Mouse (Mus musculus) limb, embryonic 13.5 days (tissue): ENCODE results near the gene Arl10. TPM values are rescaled to one million over a fixed set of nuclear protein-coding genes. Genes with fewer than 3 reads are reported as not detected.
"Not testable (repeated sequence)": the region's sequence is repeated elsewhere in the genome, so short reads cannot be mapped to it uniquely, and the experiment has no call there.

Experiments used
- ATAC-seq: fragments of 200-750 bp; cut with Nextera tagmentation; 2 replicates; pipeline ENCODE4 v1.8.0; 2017; ENCODE audit warnings: low read depth, moderate number of reproducible peaks, moderate TSS enrichment; ENCODE audit not compliant: low FRiP score
- H3K27ac ChIP-seq: fragments of 300-500 bp; sonication (generic); 2 replicates; pipeline ENCODE4 v1.5.1; 2015; ENCODE audit warnings: inconsistent platforms, mild to moderate bottlenecking, moderate library complexity
- H3K27me3 ChIP-seq: fragments of 300-500 bp; sonication (generic); 2 replicates; pipeline ENCODE4 v1.6.1; 2015; ENCODE audit warnings: mild to moderate bottlenecking, inconsistent platforms
- H3K36me3 ChIP-seq: fragments of 300-500 bp; sonication (generic); 2 replicates; pipeline ENCODE4 v1.6.1; 2015; ENCODE audit warnings: inconsistent platforms, mild to moderate bottlenecking, moderate library complexity
- H3K4me1 ChIP-seq: fragments of 300-500 bp; sonication (generic); 2 replicates; pipeline ENCODE4 v1.6.1; 2015; ENCODE audit warnings: inconsistent platforms
- H3K4me2 ChIP-seq: fragments of 300-500 bp; sonication (generic); replicated peaks from 2 replicates; pipeline ENCODE4 v1.6.1; 2015; ENCODE audit warnings: inconsistent platforms, mild to moderate bottlenecking, moderate library complexity
- H3K4me3 ChIP-seq: fragments of 300-500 bp; sonication (generic); 2 replicates; pipeline ENCODE4 v1.5.1; 2015; ENCODE audit warnings: moderate library complexity, mild to moderate bottlenecking, inconsistent platforms
- H3K9ac ChIP-seq: fragments of 300-500 bp; sonication (generic); 2 replicates; pipeline ENCODE4 v1.6.1; 2015; ENCODE audit warnings: mild to moderate bottlenecking, inconsistent platforms
- H3K9me3 ChIP-seq: fragments of 300-500 bp; sonication (generic); 2 replicates; pipeline ENCODE4 v1.6.1; 2016; ENCODE audit warnings: inconsistent platforms
- WGBS: fragments of 180-500 bp; shearing (Covaris S2); methylation state at CpG from one replicate; pipeline ENCODE4 v1.1.7; 2015; 5-methylcytosine and 5-hydroxymethylcytosine counted together
- polyA plus RNA-seq: library from polyadenylated mRNA; unstranded; fragments of >200 nt; fragmentation: Nextera tagmentation; extraction: Ambion mirVana; gene quantifications from 2 replicates; pipeline ENCODE4 v1.2.1, GENCODE M21; 2015

Gene Arl10
- polyA plus RNA-seq, 1 experiment from 2014 or later: 33.6 TPM

- H3K4me3 ChIP-seq: no peak overlapping the region
- 60% methylated on average over 5 of the region's 5 CpGs for WGBS
- no peak overlapping the region for H3K4me2 ChIP-seq
- no peaks in the 10 kb centered on the region for H3K9me3 ChIP-seq
- no peak overlapping the region for H3K27ac ChIP-seq
- no peak overlapping the region for H3K9ac ChIP-seq
- H3K4me1 ChIP-seq: peaks cover 42% of the 10 kb centered on the region
- peaks cover 10% of the 10 kb centered on the region; the same call in 1 of the 2 replicates for H3K27me3 ChIP-seq
- no peaks in the 10 kb centered on the region; the same call in 1 of the 2 replicates for H3K36me3 ChIP-seq
- no peak for ATAC-seq
Measured at GRCm38 (mm10) chr13:54607204-54607603, 32.4 kb downstream of the Arl10 start.

GRCm38 (mm10) chr13:54608002-54608401, 33.2 kb downstream of the Arl10 start:
- Histone ChIP-seq H3K27ac (no peak overlapping the region), H3K4me2 (no peak overlapping the region), H3K36me3 (no peaks in the 10 kb centered on the region; the same call in 1 of the 2 replicates), H3K9ac (no peak overlapping the region), H3K4me3 (no peak overlapping the region), H3K27me3 (peaks cover 10% of the 10 kb centered on the region; the same call in 1 of the 2 replicates), H3K4me1 (peaks cover 34% of the 10 kb centered on the region), H3K9me3 (no peaks in the 10 kb centered on the region)
- WGBS: 76% methylated on average over 3 of the region's 3 CpGs
- no peak for ATAC-seq

- Histone ChIP-seq H3K4me1 (peaks cover 27% of the 10 kb centered on the region), H3K4me2 (peak overlapping the region; percentile 14; the same call in 1 of the 2 replicates), H3K9ac (0 out of 2 replicates have a peak overlapping the region, but pooled peaks have one; percentile 43), H3K27me3 (peaks cover 10% of the 10 kb centered on the region; the same call in 1 of the 2 replicates), H3K36me3 (no peaks in the 10 kb centered on the region; the same call in 1 of the 2 replicates), H3K9me3 (no peaks in the 10 kb centered on the region), H3K27ac (no peak overlapping the region), H3K4me3 (no peak overlapping the region)
- ATAC-seq: no peak
- 19% methylated on average over 8 of the region's 8 CpGs for WGBS
Measured at GRCm38 (mm10) chr13:54608666-54609065, 33.9 kb downstream of the Arl10 start.

GRCm38 (mm10) chr13:54609301-54609700, 34.5 kb downstream of the Arl10 start:
- H3K4me2 ChIP-seq: peak overlapping the region; percentile 14; the same call in 1 of the 2 replicates
- 0 out of 2 replicates have a peak overlapping the region, but pooled peaks have one; percentile 39 for H3K9ac ChIP-seq
- H3K4me1 ChIP-seq: peaks cover 21% of the 10 kb centered on the region
- H3K27ac ChIP-seq: no peak overlapping the region
- peaks cover 10% of the 10 kb centered on the region; the same call in 1 of the 2 replicates for H3K27me3 ChIP-seq
- WGBS: 48% methylated on average over 1 of the region's 1 CpGs
- no peaks in the 10 kb centered on the region; the same call in 1 of the 2 replicates for H3K36me3 ChIP-seq
- H3K4me3 ChIP-seq: no peak overlapping the region
- no peaks in the 10 kb centered on the region for H3K9me3 ChIP-seq
- no peak for ATAC-seq

- ATAC-seq: no peak; the same call in 1 of the 2 replicates
- 9% methylated on average over 13 of the region's 13 CpGs for WGBS
- Histone ChIP-seq H3K4me2 (peak overlapping the region; percentile 94), H3K9ac (peak overlapping the region; percentile 81), H3K27me3 (peaks cover 10% of the 10 kb centered on the region; the same call in 1 of the 2 replicates), H3K9me3 (no peaks in the 10 kb centered on the region), H3K4me3 (peak overlapping the region; percentile 67), H3K4me1 (peaks cover 17% of the 10 kb centered on the region), H3K27ac (no peak overlapping the region; the same call in 1 of the 2 replicates), H3K36me3 (no peaks in the 10 kb centered on the region; the same call in 1 of the 2 replicates)
Measured at GRCm38 (mm10) chr13:54610613-54610971, 35.8 kb downstream of the Arl10 start.

DNA sequence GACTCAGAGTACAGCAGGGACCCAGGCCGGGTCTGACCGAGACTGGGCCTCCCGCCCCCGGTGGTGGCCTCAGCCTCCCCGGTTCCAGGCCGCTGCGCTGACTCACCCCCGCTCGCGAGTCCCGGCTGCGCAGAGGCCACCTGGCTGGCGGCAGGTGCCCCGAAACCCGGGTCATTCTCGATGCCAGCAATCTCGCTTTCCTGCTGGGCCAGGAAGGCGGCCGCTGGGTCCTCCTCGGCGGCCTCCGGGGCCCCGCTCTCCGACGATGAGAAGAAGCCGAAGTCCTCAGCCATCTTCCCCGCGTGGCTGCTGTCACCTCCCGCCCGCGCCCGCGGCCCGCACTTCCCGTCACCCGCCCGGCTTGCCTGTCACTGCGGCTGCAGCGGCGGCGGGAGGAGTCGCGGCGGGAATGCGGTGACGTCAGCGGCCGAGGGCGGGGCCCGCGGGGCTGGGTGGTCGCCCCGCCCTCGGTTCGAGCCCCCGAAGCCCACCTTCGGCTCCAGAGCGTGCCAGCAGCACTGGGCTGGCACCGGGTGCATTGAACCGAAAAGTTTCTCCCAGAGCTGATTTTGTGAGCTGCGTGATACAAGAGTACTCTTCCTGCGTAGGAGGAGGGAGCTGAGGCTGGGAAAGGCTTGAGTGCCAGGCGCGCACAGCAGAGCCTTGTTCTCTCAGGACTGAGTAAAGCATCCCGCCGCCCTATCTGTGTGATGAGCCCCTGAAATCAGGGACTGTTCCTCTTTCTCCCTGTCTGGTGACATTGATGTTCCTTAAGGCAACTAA, 36.3 kb downstream of the Arl10 start, which contains the start of gene Cltb:
Gene Cltb (minus strand): TSS at position 373 of the 783 bp plus-strand sequence.
- Histone ChIP-seq H3K4me2 (peak within 1 kb of the TSS; percentile 94), H3K4me3 (peak within 1 kb of the TSS; percentile 67), H3K27ac (no peak within 1 kb of the TSS; the same call in 1 of the 2 replicates), H3K9me3 (no peaks in the 10 kb centered on the region), H3K27me3 (peaks cover 10% of the 10 kb centered on the region; the same call in 1 of the 2 replicates), H3K9ac (peak within 1 kb of the TSS; percentile 81), H3K36me3 (no peaks in the 10 kb centered on the region), H3K4me1 (peaks cover 17% of the 10 kb centered on the region)
- peak; percentile 71; the same call in 1 of the 2 replicates for ATAC-seq
- 1% methylated on average over 55 of the region's 66 CpGs for WGBS

DNA sequence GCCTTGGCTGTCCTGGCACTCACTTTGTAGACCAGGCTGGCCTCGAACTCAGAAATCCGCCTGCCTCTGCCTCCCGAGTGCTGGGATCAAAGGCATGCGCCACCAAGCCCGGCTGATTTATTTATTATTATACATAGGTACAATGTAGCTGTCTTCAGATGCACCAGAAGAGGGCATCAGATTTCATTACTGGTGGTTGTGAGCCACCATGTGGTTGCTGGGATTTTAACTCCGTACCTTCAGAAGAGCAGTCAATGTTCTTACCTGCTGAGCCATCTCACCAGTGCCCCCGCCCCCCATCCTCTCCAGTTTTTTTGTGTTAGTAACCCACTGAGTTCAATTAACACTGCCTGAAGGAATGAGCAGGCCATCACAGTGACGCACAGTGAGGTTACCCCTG, 38.3 kb downstream of the Arl10 start:
- peaks cover 17% of the 10 kb centered on the region for H3K4me1 ChIP-seq
- not testable (repeated sequence) for H3K27ac ChIP-seq, ATAC-seq, H3K4me3 ChIP-seq, H3K27me3 ChIP-seq, H3K9ac ChIP-seq, H3K9me3 ChIP-seq, H3K36me3 ChIP-seq, H3K4me2 ChIP-seq
- WGBS: 88% methylated on average over 8 of the region's 8 CpGs

GRCm38 (mm10) chr13:54616307-54616706, 41.5 kb downstream of the Arl10 start:
- no peaks in the 10 kb centered on the region for H3K36me3 ChIP-seq
- no peak for ATAC-seq
- WGBS: 80% methylated on average over 8 of the region's 8 CpGs

DNA sequence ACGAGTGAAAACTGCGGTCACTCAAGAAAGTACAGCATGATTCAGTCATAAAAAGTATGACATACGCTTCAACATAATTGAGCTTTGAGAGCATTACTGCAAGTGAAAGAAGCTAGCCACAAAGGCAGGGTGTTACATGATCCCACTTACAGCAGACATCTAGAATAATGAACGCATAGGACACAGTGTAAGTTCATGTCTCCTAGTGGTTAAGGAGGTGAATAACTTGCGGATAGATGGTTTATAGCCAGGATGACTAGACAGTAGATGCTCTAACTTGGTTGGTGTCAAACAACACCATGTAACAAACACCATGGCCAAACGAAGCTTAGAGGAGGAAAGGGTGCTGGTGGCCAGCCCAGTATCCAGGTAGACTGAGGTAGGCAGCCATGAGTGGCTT, 42.2 kb downstream of the Arl10 start:
- Histone ChIP-seq H3K27me3 (no peaks in the 10 kb centered on the region), H3K27ac (no peak overlapping the region), H3K4me1 (no peaks in the 10 kb centered on the region), H3K9me3 (no peaks in the 10 kb centered on the region), H3K4me2 (no peak overlapping the region), H3K4me3 (no peak overlapping the region), H3K36me3 (no peaks in the 10 kb centered on the region), H3K9ac (no peak overlapping the region)
- 69% methylated on average over 6 of the region's 6 CpGs for WGBS
- no peak for ATAC-seq

More at GRCm38 (mm10) chr13:54616307-54616706, 41.5 kb downstream of the Arl10 start:
- Histone ChIP-seq H3K4me3 (no peak overlapping the region), H3K4me2 (no peak overlapping the region), H3K27ac (no peak overlapping the region), H3K9ac (no peak overlapping the region), H3K9me3 (no peaks in the 10 kb centered on the region), H3K27me3 (no peaks in the 10 kb centered on the region), H3K4me1 (0 out of 2 replicates have a peak, but pooled peaks cover 3% of the 10 kb centered on the region)

DNA sequence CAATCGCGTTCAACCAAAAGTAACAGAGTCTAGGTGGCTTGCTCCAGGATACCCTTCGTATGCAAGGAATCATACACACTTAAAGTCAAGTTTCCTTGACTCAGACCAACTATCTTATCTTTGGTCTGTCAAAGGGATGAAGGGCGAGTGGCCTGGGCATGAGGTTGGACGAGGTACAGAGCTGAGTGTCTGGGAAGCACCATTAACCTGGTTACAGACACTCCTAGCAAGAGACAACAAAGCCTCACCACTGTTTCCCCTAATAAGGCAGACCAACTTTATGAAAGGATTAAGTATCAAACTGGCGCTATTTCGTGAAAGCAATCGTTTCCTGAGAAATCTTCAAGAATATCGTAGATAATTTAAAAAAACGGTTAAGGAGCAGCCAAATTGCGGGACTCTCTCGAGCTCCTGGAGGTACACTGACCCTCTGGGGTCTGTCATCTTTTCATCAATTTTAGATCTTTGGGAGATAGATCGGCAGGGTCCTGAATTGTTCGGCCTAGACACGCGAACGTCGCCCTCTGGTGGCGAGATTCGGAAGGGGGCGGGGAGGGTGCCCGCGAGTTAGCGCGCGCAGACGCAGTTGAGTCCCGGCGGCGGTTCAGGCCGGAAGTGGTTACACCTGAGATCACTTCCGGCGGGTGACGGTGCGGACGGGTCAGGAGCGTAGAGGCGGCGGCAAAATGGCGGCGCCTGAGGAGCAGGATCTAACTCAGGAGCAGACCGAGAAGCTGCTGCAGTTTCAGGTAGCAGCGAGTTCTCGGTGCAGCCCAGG, 46.5 kb downstream of the Arl10 start, which contains the start of gene Faf2:
Gene Faf2 (plus strand): TSS at position 630 of the 778 bp plus-strand sequence.
- Histone ChIP-seq H3K27me3 (no peaks in the 10 kb centered on the region), H3K4me2 (peak within 1 kb of the TSS; percentile 81), H3K4me3 (peak within 1 kb of the TSS; percentile 95), H3K27ac (peak within 1 kb of the TSS; percentile 86), H3K9ac (peak within 1 kb of the TSS; percentile 96), H3K4me1 (peaks cover 13% of the 10 kb centered on the region), H3K36me3 (peaks cover 4% of the 10 kb centered on the region; the same call in 1 of the 2 replicates), H3K9me3 (no peaks in the 10 kb centered on the region)
- WGBS: 11% methylated on average over 44 of the region's 44 CpGs
- ATAC-seq: peak; percentile 97

DNA sequence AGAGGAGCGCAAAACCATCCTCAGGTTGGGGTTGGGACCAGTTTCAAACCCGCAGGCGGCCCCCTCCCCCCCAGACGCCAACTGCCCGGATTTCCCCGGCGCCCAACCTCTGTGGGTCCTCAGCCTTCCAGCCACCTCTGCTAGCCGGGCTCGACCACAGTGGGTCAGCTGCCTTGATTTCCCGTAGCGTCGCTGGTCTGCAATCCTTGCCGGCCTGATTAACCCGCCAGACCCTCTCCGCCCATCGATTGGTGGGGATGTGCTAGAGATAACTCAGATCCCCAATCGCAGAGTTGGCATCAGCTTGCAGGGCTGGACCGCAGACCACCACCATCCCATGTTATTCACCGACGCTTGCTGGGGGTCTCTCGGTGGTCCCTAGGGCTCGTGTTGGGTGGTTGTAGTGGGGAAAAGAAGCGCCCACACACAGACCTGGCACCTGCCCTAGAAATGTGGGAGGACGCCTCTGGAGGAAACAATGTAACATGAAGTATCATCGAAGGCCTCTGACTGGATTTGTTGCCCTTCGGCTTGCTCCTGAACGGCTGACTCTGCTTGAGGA, 47.2 kb downstream of the Arl10 start:
- H3K36me3 ChIP-seq: peaks cover 4% of the 10 kb centered on the region; the same call in 1 of the 2 replicates
- no peaks in the 10 kb centered on the region for H3K9me3 ChIP-seq
- H3K4me2 ChIP-seq: peak overlapping the region; percentile 81
- H3K27ac ChIP-seq: peak overlapping the region; percentile 86
- H3K4me1 ChIP-seq: peaks cover 13% of the 10 kb centered on the region
- peak overlapping the region; percentile 95 for H3K4me3 ChIP-seq
- H3K9ac ChIP-seq: peak overlapping the region; percentile 96
- no peaks in the 10 kb centered on the region for H3K27me3 ChIP-seq
- WGBS: 2% methylated on average over 27 of the region's 27 CpGs
- no peak; the same call in none of the 2 replicates for ATAC-seq
